Mouse (Mus musculus): ENCODE measurements around the gene Coa4. TPM values are rescaled to one million over a fixed set of nuclear protein-coding genes. Genes with fewer than 3 reads are reported as not detected.
A peak's percentile ranks its signal among the peaks of the same experiment; 100 is the strongest.

Coa4 gene
- polyA plus RNA-seq, 2 experiments: 15.5 to 22.3 TPM

- WGBS: 88% methylated on average over 3 of the region's 3 CpGs
- Histone ChIP-seq H3K36me3 (ENCODE audit: control insufficient read depth, insufficient read depth, low read length) (peaks cover 6% of the 10 kb centered on the region), H3K4me3 (replicated peaks; ENCODE audit: low read length) (no peak overlapping the region), H3K9me3 (ENCODE audit: control insufficient read depth, low read length) (no peaks in the 10 kb centered on the region), H3K4me1 (ENCODE audit: control insufficient read depth, insufficient read depth, low read length) (peaks cover 7% of the 10 kb centered on the region; the same call in 1 of the 2 replicates), H3K27me3 (ENCODE audit: control insufficient read depth, insufficient read depth, low read length) (no peaks in the 10 kb centered on the region), H3K27ac (replicated peaks; ENCODE audit: low read depth, low read length) (no peak overlapping the region), H3K4me2 (replicated peaks; ENCODE audit: low read depth, low read length, severe bottlenecking) (no peak overlapping the region), H3K9ac (ENCODE audit: low read depth, low read length, severe bottlenecking) (no peak overlapping the region)
- ATAC-seq (ENCODE audit: low FRiP score, low read depth): no peak
- DNase-seq (ENCODE audit: low spot score): no peak
- TF ChIP-seq POLR2A (IDR thresholded peaks at IDR 0.05; ENCODE audit: borderline replicate concordance, extremely low read depth, insufficient read depth, insufficient read length): no peak
These were observed 2.7 kb upstream of the Coa4 start for GRCm38 (mm10) chr7:100534216-100534615.

GRCm38 (mm10) chr7:100535831-100536230 lies 1.0 kb upstream of the Coa4 start:
- 83% methylated on average over 2 of the region's 2 CpGs for WGBS
- Histone ChIP-seq H3K27ac (replicated peaks; ENCODE audit: low read depth, low read length) (no peak overlapping the region), H3K4me2 (replicated peaks; ENCODE audit: low read depth, low read length, severe bottlenecking) (no peak overlapping the region), H3K4me3 (replicated peaks; ENCODE audit: low read length) (no peak overlapping the region), H3K36me3 (ENCODE audit: control insufficient read depth, insufficient read depth, low read length) (peaks cover 15% of the 10 kb centered on the region), H3K9me3 (ENCODE audit: control insufficient read depth, low read length) (no peaks in the 10 kb centered on the region), H3K9ac (ENCODE audit: low read depth, low read length, severe bottlenecking) (no peak overlapping the region), H3K4me1 (ENCODE audit: control insufficient read depth, insufficient read depth, low read length) (peaks cover 7% of the 10 kb centered on the region; the same call in 1 of the 2 replicates), H3K27me3 (ENCODE audit: control insufficient read depth, insufficient read depth, low read length) (no peaks in the 10 kb centered on the region)
- no peak for TF ChIP-seq POLR2A (IDR thresholded peaks at IDR 0.05; ENCODE audit: borderline replicate concordance, extremely low read depth, insufficient read depth, insufficient read length)
- ATAC-seq (ENCODE audit: low FRiP score, low read depth): no peak
- no peak for DNase-seq (ENCODE audit: low spot score)

GRCm38 (mm10) chr7:100537519-100537902 lies 640 bp downstream of the Coa4 start:
- WGBS: 28% methylated on average over 7 of the region's 7 CpGs
- peaks cover 15% of the 10 kb centered on the region for H3K36me3 ChIP-seq (ENCODE audit: control insufficient read depth, insufficient read depth, low read length)
- peak overlapping the region; percentile 58 for H3K9ac ChIP-seq (ENCODE audit: low read depth, low read length, severe bottlenecking)
- no peak for TF ChIP-seq POLR2A (IDR thresholded peaks at IDR 0.05; ENCODE audit: borderline replicate concordance, extremely low read depth, insufficient read depth, insufficient read length)
- peak overlapping the region; percentile 61; the same call in 1 of the 2 replicates for H3K27ac ChIP-seq (replicated peaks; ENCODE audit: low read depth, low read length)
- H3K9me3 ChIP-seq (ENCODE audit: control insufficient read depth, low read length): no peaks in the 10 kb centered on the region
- no peaks in the 10 kb centered on the region for H3K27me3 ChIP-seq (ENCODE audit: control insufficient read depth, insufficient read depth, low read length)
- peak overlapping the region; percentile 57 for H3K4me2 ChIP-seq (replicated peaks; ENCODE audit: low read depth, low read length, severe bottlenecking)
- H3K4me1 ChIP-seq (ENCODE audit: control insufficient read depth, insufficient read depth, low read length): peaks cover 7% of the 10 kb centered on the region; the same call in 1 of the 2 replicates
- DNase-seq (ENCODE audit: low spot score) (no peak), ATAC-seq (ENCODE audit: low FRiP score, low read depth) (no peak)
- peak overlapping the region; percentile 53 for H3K4me3 ChIP-seq (replicated peaks; ENCODE audit: low read length)

- Histone ChIP-seq H3K4me3 (replicated peaks; ENCODE audit: low read length) (no peak overlapping the region), H3K36me3 (ENCODE audit: control insufficient read depth, insufficient read depth, low read length) (peaks cover 15% of the 10 kb centered on the region), H3K4me2 (replicated peaks; ENCODE audit: low read depth, low read length, severe bottlenecking) (no peak overlapping the region), H3K27ac (replicated peaks; ENCODE audit: low read depth, low read length) (no peak overlapping the region), H3K9me3 (ENCODE audit: control insufficient read depth, low read length) (no peaks in the 10 kb centered on the region), H3K4me1 (ENCODE audit: control insufficient read depth, insufficient read depth, low read length) (peaks cover 7% of the 10 kb centered on the region; the same call in 1 of the 2 replicates), H3K9ac (ENCODE audit: low read depth, low read length, severe bottlenecking) (no peak overlapping the region), H3K27me3 (ENCODE audit: control insufficient read depth, insufficient read depth, low read length) (no peaks in the 10 kb centered on the region)
- ATAC-seq (ENCODE audit: low FRiP score, low read depth) (no peak), DNase-seq (ENCODE audit: low spot score) (no peak)
- no peak for TF ChIP-seq POLR2A (IDR thresholded peaks at IDR 0.05; ENCODE audit: borderline replicate concordance, extremely low read depth, insufficient read depth, insufficient read length)
- 94% methylated on average over 9 of the region's 9 CpGs for WGBS
These were observed 2.6 kb downstream of the Coa4 start for GRCm38 (mm10) chr7:100539516-100539915.

- DNase-seq (ENCODE audit: low spot score) (no peak), ATAC-seq (ENCODE audit: low FRiP score, low read depth) (no peak)
- no peak for TF ChIP-seq POLR2A (IDR thresholded peaks at IDR 0.05; ENCODE audit: borderline replicate concordance, extremely low read depth, insufficient read depth, insufficient read length)
- no peak overlapping the region for H3K4me3 ChIP-seq (replicated peaks; ENCODE audit: low read length)
- H3K4me2 ChIP-seq (replicated peaks; ENCODE audit: low read depth, low read length, severe bottlenecking): no peak overlapping the region
- H3K27me3 ChIP-seq (ENCODE audit: control insufficient read depth, insufficient read depth, low read length): no peaks in the 10 kb centered on the region
- no peak overlapping the region for H3K9ac ChIP-seq (ENCODE audit: low read depth, low read length, severe bottlenecking)
- H3K4me1 ChIP-seq (ENCODE audit: control insufficient read depth, insufficient read depth, low read length): no peaks in the 10 kb centered on the region
- H3K36me3 ChIP-seq (ENCODE audit: control insufficient read depth, insufficient read depth, low read length): peaks cover 22% of the 10 kb centered on the region
- 64% methylated on average over 1 of the region's 1 CpGs for WGBS
- no peaks in the 10 kb centered on the region for H3K9me3 ChIP-seq (ENCODE audit: control insufficient read depth, low read length)
- H3K27ac ChIP-seq (replicated peaks; ENCODE audit: low read depth, low read length): no peak overlapping the region
These were observed 7.6 kb downstream of the Coa4 start for GRCm38 (mm10) chr7:100544437-100544836.

- no peak overlapping the region for H3K27ac ChIP-seq (replicated peaks; ENCODE audit: low read depth, low read length)
- 84% methylated on average over 4 of the region's 4 CpGs for WGBS
- no peak for ATAC-seq (ENCODE audit: low FRiP score, low read depth)
- peaks cover 34% of the 10 kb centered on the region for H3K36me3 ChIP-seq (ENCODE audit: control insufficient read depth, insufficient read depth, low read length)
- H3K4me3 ChIP-seq (replicated peaks; ENCODE audit: low read length): no peak overlapping the region
- no peaks in the 10 kb centered on the region for H3K4me1 ChIP-seq (ENCODE audit: control insufficient read depth, insufficient read depth, low read length)
- no peak for TF ChIP-seq POLR2A (IDR thresholded peaks at IDR 0.05; ENCODE audit: borderline replicate concordance, extremely low read depth, insufficient read depth, insufficient read length)
- no peak overlapping the region for H3K4me2 ChIP-seq (replicated peaks; ENCODE audit: low read depth, low read length, severe bottlenecking)
- no peak for DNase-seq (ENCODE audit: low spot score)
- no peaks in the 10 kb centered on the region for H3K9me3 ChIP-seq (ENCODE audit: control insufficient read depth, low read length)
- H3K9ac ChIP-seq (ENCODE audit: low read depth, low read length, severe bottlenecking): no peak overlapping the region
- no peaks in the 10 kb centered on the region for H3K27me3 ChIP-seq (ENCODE audit: control insufficient read depth, insufficient read depth, low read length)
These were observed 10.8 kb downstream of the Coa4 start for GRCm38 (mm10) chr7:100547631-100548030.

Data from limb, embryonic 14.5 days (tissue).